Mouse (Mus musculus) left cerebral cortex, adult 2 months (tissue): ENCODE results near the gene Rgl2. TPM values are rescaled to one million over a fixed set of nuclear protein-coding genes. Genes with fewer than 3 reads are reported as not detected.
"Not testable (repeated sequence)": the region's sequence is repeated elsewhere in the genome, so short reads cannot be mapped to it uniquely, and the experiment has no call there.

Experiments used
- DNase-seq, 2 experiments: peaks; one replicate each; pipeline ENCODE4 v3.0.0; 2021 to 2022; ENCODE audit warnings: low spot score in 2 of 2, mixed read lengths in 1 of 2; ENCODE audit errors: extremely low spot score in 1 of 2
- H3K27ac ChIP-seq: fragments of 200-600 bp; 2 replicates; pipeline ENCODE4 v1.8.1; 2022
- H3K4me3 ChIP-seq: fragments of 200-600 bp; 2 replicates; pipeline ENCODE4 v1.8.1; 2022
- CTCF ChIP-seq: fragments of 200-600 bp; IDR thresholded peaks from 2 replicates; pipeline ENCODE4 v1.8.1; 2022; ENCODE audit warnings: antibody characterized with exemption, mild to moderate bottlenecking, moderate library complexity
- intact Hi-C: fragments of 180-260 bp; cut with DNase I; formaldehyde crosslinking; loops from one replicate; pipeline ENCODE4 v1.15.1; 2025
- long read RNA-seq, 2 experiments: library from polyadenylated mRNA; stranded (forward); transcript quantifications; one replicate each; pipeline ENCODE4 v2.0.0; 2021; ENCODE audit warnings: borderline mapping rate in 2 of 2
- total RNA-seq, 2 experiments: library from RNA; stranded (reverse); gene quantifications; 2 replicates each; pipeline ENCODE4 v1.2.3; 2021

Gene Rgl2
- total RNA-seq: 10 to 100 TPM; 63.4 to 74.3 TPM
- long read RNA-seq, experiment 1, transcript Rgl2-201 (18 exons, 3,252 nt): major isoform, 13 of 52 reads
- long read RNA-seq, experiment 1, partial matches to known transcripts: 7 of 52 reads
- long read RNA-seq, experiment 1, other reads (novel, unspliced or antisense): 32 of 52 reads
- long read RNA-seq, experiment 2, transcript Rgl2-201 (18 exons, 3,252 nt): major isoform, 11 of 54 reads
- long read RNA-seq, experiment 2, partial matches to known transcripts: 7 of 54 reads
- long read RNA-seq, experiment 2, other reads (novel, unspliced or antisense): 36 of 54 reads

- intact Hi-C loops: loop anchor here (10.0 kb wide), 1 partner anchor 1545 kb away; the partner anchor contains the start of gene Wiz
- peak; percentile 48 for TF ChIP-seq CTCF
- peak within 1 kb of the TSS; percentile 68 for H3K4me3 ChIP-seq
- peak; percentile 94 to 97 for DNase-seq
- H3K27ac ChIP-seq: peak within 1 kb of the TSS; percentile 97
Measured at GRCm38 (mm10) chr17:33929371-33930279, at the start of gene Rgl2. Rgl2 (plus strand) TSS chr17:33929543.

GRCm38 (mm10) chr17:33884320-33884719 is 45.0 kb upstream of the Rgl2 start:
- H3K27ac ChIP-seq, DNase-seq, H3K4me3 ChIP-seq, intact Hi-C loops: not testable (repeated sequence)

- DNase-seq, intact Hi-C loops, H3K27ac ChIP-seq, H3K4me3 ChIP-seq: not testable (repeated sequence)
Measured at GRCm38 (mm10) chr17:33887802-33888201, 41.5 kb upstream of the Rgl2 start.

GRCm38 (mm10) chr17:33888230-33888629 is 41.1 kb upstream of the Rgl2 start:
- DNase-seq, intact Hi-C loops, H3K4me3 ChIP-seq, H3K27ac ChIP-seq: not testable (repeated sequence)

- peak overlapping the region; percentile 56 for H3K4me3 ChIP-seq
- not testable (repeated sequence) for DNase-seq, H3K27ac ChIP-seq
- intact Hi-C loops: loop anchor here (1.0 to 10.0 kb wide), 2 partner anchors 19 to 495 kb away; partner anchors contain the start of genes Daxx and Zfp101
Measured at GRCm38 (mm10) chr17:33889941-33890532, 39.3 kb upstream of the Rgl2 start.

- Histone ChIP-seq H3K27ac (no peak within 1 kb of the TSS), H3K4me3 (peak within 1 kb of the TSS; percentile 56)
- peak; percentile 99 to 100 for DNase-seq
- TF ChIP-seq CTCF: peak; percentile 96
- intact Hi-C loops: loop anchor here (1.0 to 10.0 kb wide), 2 partner anchors 19 to 496 kb away; partner anchors contain the start of genes Daxx and Zfp101
Measured at GRCm38 (mm10) chr17:33890533-33891059, 38.7 kb upstream of the Rgl2 start, which contains the start of gene Kifc1. Kifc1 (minus strand) TSS chr17:33890661.

GRCm38 (mm10) chr17:33891357-33891756 is 38.0 kb upstream of the Rgl2 start:
- intact Hi-C loops: loop anchor here (10.0 kb wide), 1 partner anchor 497 kb away; the partner anchor contains the start of gene Zfp101
- no peak overlapping the region for H3K27ac ChIP-seq
- H3K4me3 ChIP-seq: no peak overlapping the region
- no peak for DNase-seq
- no peak for TF ChIP-seq CTCF

GRCm38 (mm10) chr17:33891892-33892291 is 37.5 kb upstream of the Rgl2 start:
- H3K4me3 ChIP-seq, H3K27ac ChIP-seq, DNase-seq: not testable (repeated sequence)
- peak; percentile 31 for TF ChIP-seq CTCF
- intact Hi-C loops: loop anchor here (10.0 kb wide), 1 partner anchor 497 kb away; the partner anchor contains the start of gene Zfp101

- intact Hi-C loops: loop anchor here (10.0 kb wide), 1 partner anchor 498 kb away; the partner anchor contains the start of gene Zfp101
- H3K4me3 ChIP-seq: no peak overlapping the region
Measured at GRCm38 (mm10) chr17:33892429-33892828, 36.9 kb upstream of the Rgl2 start.

GRCm38 (mm10) chr17:33893011-33893410 is 36.3 kb upstream of the Rgl2 start:
- intact Hi-C loops: loop anchor here (10.0 kb wide), 1 partner anchor 498 kb away; the partner anchor contains the start of gene Zfp101

More at GRCm38 (mm10) chr17:33892429-33892828, 36.9 kb upstream of the Rgl2 start:
- no peak for DNase-seq
- no peak overlapping the region for H3K27ac ChIP-seq
- TF ChIP-seq CTCF: no peak

More at GRCm38 (mm10) chr17:33893011-33893410, 36.3 kb upstream of the Rgl2 start:
- H3K27ac ChIP-seq, H3K4me3 ChIP-seq, DNase-seq: not testable (repeated sequence)
